Comparison of ENCODE assay signal across 8 mouse cellular contexts in genomic region chr19:53588968-53589367, GRCm38 (mm10). TPM values are rescaled to one million over a fixed set of nuclear protein-coding genes. Genes with fewer than 3 reads are reported as not detected.
DNase-seq lines count a peak whose midpoint lies in the region; ATAC-seq and TF ChIP-seq lines count a peak whose summit lies in the region.
"Not testable (repeated sequence)": the region's sequence is repeated elsewhere in the genome, so short reads cannot be mapped to it uniquely, and the experiment has no call there.

TSS of gene Nutf2-ps1 (minus strand) at chr19:53589068.

- not testable (repeated sequence) for TF ChIP-seq CTCF in cerebellum, adult 2 months (IDR thresholded peaks at IDR 0.05; ENCODE audit: borderline replicate concordance, insufficient read depth, low read depth, low read length)

- not testable (repeated sequence) for H3K9ac ChIP-seq in heart, embryonic 15.5 days; intestine, embryonic 16.5 days (ENCODE audit: low read depth, low read length); lung, embryonic 16.5 days (ENCODE audit: low read length)

- not testable (repeated sequence) for H3K27ac ChIP-seq in cerebellum, adult 2 months (ENCODE audit: insufficient read depth, low read length); heart, embryonic 15.5 days; intestine, embryonic 16.5 days (ENCODE audit: low read length); lung, embryonic 16.5 days (ENCODE audit: low read length)

- not testable (repeated sequence) for DNase-seq in cerebellum, adult 2 months; frontal cortex, adult 2 months (ENCODE audit: extremely low spot score in 1 of 2, low spot score in 1 of 2); left cerebral cortex, postnatal 25 days (ENCODE audit: low spot score in 2 of 2)

- 94% methylated on average over 7 of the region's 7 CpGs for WGBS in cerebellum, adult 2 months
- WGBS in heart, embryonic 15.5 days = 94% methylated on average over 7 of the region's 7 CpGs
- 98% methylated on average over 7 of the region's 7 CpGs for WGBS in intestine, embryonic 16.5 days
- WGBS in lung, embryonic 16.5 days = 90% methylated on average over 7 of the region's 7 CpGs

- not testable (repeated sequence) for H3K27me3 ChIP-seq in cerebellum, adult 2 months (ENCODE audit: control insufficient read depth, insufficient read depth, low read length); heart, embryonic 15.5 days; intestine, embryonic 16.5 days (replicated peaks; ENCODE audit: control insufficient read depth, insufficient read depth, low read length); lung, embryonic 16.5 days (ENCODE audit: control insufficient read depth, insufficient read depth, low read depth, low read length)

- not testable (repeated sequence) for H3K36me3 ChIP-seq in heart, embryonic 15.5 days; intestine, embryonic 16.5 days (ENCODE audit: control insufficient read depth, insufficient read depth, low read length); lung, embryonic 16.5 days (ENCODE audit: control insufficient read depth, insufficient read depth, low read length)

- not testable (repeated sequence) for H3K4me3 ChIP-seq in cerebellum, adult 2 months (replicated peaks; ENCODE audit: insufficient read depth, low read depth, low read length); heart, embryonic 15.5 days; intestine, embryonic 16.5 days (ENCODE audit: low read length); lung, embryonic 16.5 days (ENCODE audit: low read length)

- peaks cover 11% of the 10 kb centered on the region; the same call in 1 of the 2 replicates for H3K9me3 ChIP-seq in heart, embryonic 15.5 days (replicated peaks)
- not testable (repeated sequence) for H3K9me3 ChIP-seq in intestine, embryonic 16.5 days (ENCODE audit: control insufficient read depth, low read length)
- peaks cover 11% of the 10 kb centered on the region; the same call in 1 of the 2 replicates for H3K9me3 ChIP-seq in lung, embryonic 16.5 days (ENCODE audit: control insufficient read depth, low read length)

- not testable (repeated sequence) for ATAC-seq in CD4-positive, CD25-positive, alpha-beta regulatory T cell, adult 4 months; heart, embryonic 15.5 days (replicated peaks; ENCODE audit: insufficient number of reproducible peaks, insufficient read depth, low FRiP score, low read depth); intestine, embryonic 16.5 days; lung, embryonic 16.5 days (ENCODE audit: low read depth); neutrophil, adult 5-6 weeks (ENCODE audit: extremely low read depth, insufficient number of reproducible peaks, low FRiP score, poor library complexity, severe bottlenecking)

- intact Hi-C loops in left cerebral cortex, postnatal 25 days (cut with DNase I) = not testable (repeated sequence)

- H3K4me1 ChIP-seq in cerebellum, adult 2 months (ENCODE audit: control insufficient read depth, insufficient read depth, low read length); heart, embryonic 15.5 days (replicated peaks); intestine, embryonic 16.5 days (ENCODE audit: control insufficient read depth, insufficient read depth, low read length); lung, embryonic 16.5 days (replicated peaks; ENCODE audit: control insufficient read depth, insufficient read depth, low read length): not testable (repeated sequence)

- TF ChIP-seq POLR2A in cerebellum, adult 2 months (IDR thresholded peaks at IDR 0.05; ENCODE audit: borderline replicate concordance, insufficient read depth, low read length) = not testable (repeated sequence)

- H3K4me2 ChIP-seq in heart, embryonic 15.5 days; intestine, embryonic 16.5 days (ENCODE audit: low read depth, low read length); lung, embryonic 16.5 days (ENCODE audit: low read depth, low read length): not testable (repeated sequence)

RNA-seq across cellular contexts. Expression of gene Nutf2-ps1, which starts in this region (rescaled TPM):
- 100 to 1,000 TPM; 158 to 191 TPM for polyA plus RNA-seq in CD4-positive, CD25-positive, alpha-beta regulatory T cell, adult 4 months (2017; shearing (Covaris generic))
- polyA plus RNA-seq in cerebellum, adult 2 months (2012; rRNA removed) = 17.0 and 17.3 TPM in 2 replicates
- polyA plus RNA-seq in frontal cortex, adult 2 months (2012; rRNA removed) = 25.4 and 28.4 TPM in 2 replicates
- polyA plus RNA-seq in heart, embryonic 15.5 days (2015; fragmentation: Nextera tagmentation; extraction: Ambion mirVana) = 258 and 274 TPM in 2 replicates
- 299 and 330 TPM in 2 replicates for polyA plus RNA-seq in intestine, embryonic 16.5 days (2015; fragmentation: Nextera tagmentation; extraction: Ambion mirVana)
- 10 to 100 TPM; 42.7 to 54.4 TPM for total RNA-seq in left cerebral cortex, postnatal 25 days (2021)
- polyA plus RNA-seq in lung, embryonic 16.5 days (2015; fragmentation: Nextera tagmentation; extraction: Ambion mirVana) = 356 and 368 TPM in 2 replicates
- 4.2 and 10.1 TPM in 2 replicates for total RNA-seq in neutrophil, adult 5-6 weeks (2017)
